Mouse (Mus musculus): ENCODE results near the gene Cep152. TPM values are rescaled to one million over a fixed set of nuclear protein-coding genes. Genes with fewer than 3 reads are reported as not detected.

Gene Cep152
- polyA plus RNA-seq, 1 experiment from 2014 or later: 3.7 TPM

GRCm38 (mm10) chr2:125581081-125581480, 43.8 kb downstream of the Cep152 start:
- no peak overlapping the region for H3K4me3 ChIP-seq (ENCODE audit: low read length)
- H3K36me3 ChIP-seq (ENCODE audit: control insufficient read depth, insufficient read depth, low read length): peaks cover 9% of the 10 kb centered on the region
- 63% methylated on average over 5 of the region's 5 CpGs for WGBS
- no peaks in the 10 kb centered on the region for H3K4me1 ChIP-seq (ENCODE audit: control insufficient read depth, insufficient read depth, low read length)
- H3K27me3 ChIP-seq (replicated peaks; ENCODE audit: control insufficient read depth, insufficient read depth, low read length): no peaks in the 10 kb centered on the region
- no peak for ATAC-seq
- H3K4me2 ChIP-seq (ENCODE audit: low read depth, low read length): no peak overlapping the region
- H3K9ac ChIP-seq (ENCODE audit: low read depth, low read length): no peak overlapping the region
- no peak overlapping the region for H3K27ac ChIP-seq (ENCODE audit: low read length)
- H3K9me3 ChIP-seq (ENCODE audit: control insufficient read depth, low read length): no peaks in the 10 kb centered on the region

- ATAC-seq: no peak
- Histone ChIP-seq H3K27ac (ENCODE audit: low read length) (no peak overlapping the region), H3K9me3 (ENCODE audit: control insufficient read depth, low read length) (no peaks in the 10 kb centered on the region), H3K9ac (ENCODE audit: low read depth, low read length) (no peak overlapping the region), H3K4me1 (ENCODE audit: control insufficient read depth, insufficient read depth, low read length) (no peaks in the 10 kb centered on the region), H3K36me3 (ENCODE audit: control insufficient read depth, insufficient read depth, low read length) (peaks cover 12% of the 10 kb centered on the region), H3K4me3 (ENCODE audit: low read length) (no peak overlapping the region), H3K4me2 (ENCODE audit: low read depth, low read length) (no peak overlapping the region), H3K27me3 (replicated peaks; ENCODE audit: control insufficient read depth, insufficient read depth, low read length) (no peaks in the 10 kb centered on the region)
- WGBS: 68% methylated on average over 4 of the region's 4 CpGs
These were observed 47.2 kb downstream of the Cep152 start for GRCm38 (mm10) chr2:125577670-125578069.

DNA sequence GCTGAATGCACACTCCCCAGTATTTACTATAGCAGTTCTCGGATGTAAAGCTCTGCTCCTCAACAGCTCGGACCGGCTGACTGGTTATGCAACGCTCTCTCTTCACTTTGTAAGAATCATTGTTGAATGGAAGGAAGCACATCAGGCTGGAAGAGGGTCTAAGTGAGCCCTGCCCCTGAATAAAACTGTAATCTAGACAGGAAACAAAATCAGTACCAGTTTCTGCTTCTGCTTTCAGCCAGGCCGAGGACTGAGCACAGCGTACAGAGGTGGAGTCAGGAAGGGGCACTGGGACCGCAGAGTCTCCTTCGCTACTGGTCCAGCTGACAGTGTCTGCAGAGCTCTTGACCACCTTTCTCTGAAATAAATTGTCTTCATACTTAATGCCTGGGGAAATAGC, 48.4 kb downstream of the Cep152 start:
- no peak overlapping the region for H3K9ac ChIP-seq (ENCODE audit: low read depth, low read length)
- H3K9me3 ChIP-seq (ENCODE audit: control insufficient read depth, low read length): no peaks in the 10 kb centered on the region
- H3K36me3 ChIP-seq (ENCODE audit: control insufficient read depth, insufficient read depth, low read length): peaks cover 13% of the 10 kb centered on the region
- H3K27ac ChIP-seq (ENCODE audit: low read length): no peak overlapping the region
- H3K4me3 ChIP-seq (ENCODE audit: low read length): no peak overlapping the region
- whole genome bisulfite sequencing: 92% methylated on average over 8 of the region's 8 CpGs
- H3K4me1 ChIP-seq (ENCODE audit: control insufficient read depth, insufficient read depth, low read length): no peaks in the 10 kb centered on the region
- no peaks in the 10 kb centered on the region for H3K27me3 ChIP-seq (replicated peaks; ENCODE audit: control insufficient read depth, insufficient read depth, low read length)
- no peak for ATAC-seq
- H3K4me2 ChIP-seq (ENCODE audit: low read depth, low read length): no peak overlapping the region

GRCm38 (mm10) chr2:125575766-125576165, 49.1 kb downstream of the Cep152 start:
- no peaks in the 10 kb centered on the region for H3K9me3 ChIP-seq (ENCODE audit: control insufficient read depth, low read length)
- no peaks in the 10 kb centered on the region for H3K27me3 ChIP-seq (replicated peaks; ENCODE audit: control insufficient read depth, insufficient read depth, low read length)
- H3K4me3 ChIP-seq (ENCODE audit: low read length): no peak overlapping the region
- peaks cover 16% of the 10 kb centered on the region for H3K36me3 ChIP-seq (ENCODE audit: control insufficient read depth, insufficient read depth, low read length)
- ATAC-seq: no peak
- WGBS: 83% methylated on average over 3 of the region's 3 CpGs
- H3K4me1 ChIP-seq (ENCODE audit: control insufficient read depth, insufficient read depth, low read length): no peaks in the 10 kb centered on the region
- H3K4me2 ChIP-seq (ENCODE audit: low read depth, low read length): no peak overlapping the region
- H3K9ac ChIP-seq (ENCODE audit: low read depth, low read length): no peak overlapping the region
- H3K27ac ChIP-seq (ENCODE audit: low read length): no peak overlapping the region

DNA sequence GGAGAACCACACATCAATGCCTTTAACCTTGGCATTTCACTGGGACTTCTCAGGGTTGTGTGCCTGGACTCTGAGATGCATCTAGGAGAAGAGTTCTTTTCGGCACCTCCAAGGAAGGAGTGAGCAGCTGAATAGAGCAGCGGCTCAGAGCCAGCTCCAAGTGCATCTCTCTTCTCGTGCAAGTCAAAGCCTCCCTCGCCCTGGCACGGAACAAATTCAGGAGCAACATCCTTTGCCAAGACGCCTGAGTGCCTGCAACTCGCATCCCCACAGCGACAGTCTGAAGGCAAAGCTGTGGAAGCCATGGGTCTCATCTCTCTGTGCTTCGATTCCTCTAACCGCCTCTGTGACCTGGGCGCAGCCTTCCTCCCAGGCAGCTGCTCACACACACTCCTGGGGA, 61.0 kb downstream of the Cep152 start:
- no peak overlapping the region for H3K4me2 ChIP-seq (ENCODE audit: low read depth, low read length)
- no peak for ATAC-seq
- no peak overlapping the region for H3K27ac ChIP-seq (ENCODE audit: low read length)
- H3K4me1 ChIP-seq (ENCODE audit: control insufficient read depth, insufficient read depth, low read length): no peaks in the 10 kb centered on the region
- peaks cover 8% of the 10 kb centered on the region for H3K36me3 ChIP-seq (ENCODE audit: control insufficient read depth, insufficient read depth, low read length)
- no peaks in the 10 kb centered on the region for H3K27me3 ChIP-seq (replicated peaks; ENCODE audit: control insufficient read depth, insufficient read depth, low read length)
- 92% methylated on average over 11 of the region's 11 CpGs for WGBS
- no peak overlapping the region for H3K9ac ChIP-seq (ENCODE audit: low read depth, low read length)
- no peaks in the 10 kb centered on the region for H3K9me3 ChIP-seq (ENCODE audit: control insufficient read depth, low read length)
- H3K4me3 ChIP-seq (ENCODE audit: low read length): no peak overlapping the region

GRCm38 (mm10) chr2:125562407-125562806, 62.5 kb downstream of the Cep152 start:
- H3K9ac ChIP-seq (ENCODE audit: low read depth, low read length): no peak overlapping the region
- WGBS: 91% methylated on average over 8 of the region's 8 CpGs
- H3K9me3 ChIP-seq (ENCODE audit: control insufficient read depth, low read length): no peaks in the 10 kb centered on the region
- H3K36me3 ChIP-seq (ENCODE audit: control insufficient read depth, insufficient read depth, low read length): peaks cover 8% of the 10 kb centered on the region
- H3K27ac ChIP-seq (ENCODE audit: low read length): no peak overlapping the region
- no peak overlapping the region for H3K4me2 ChIP-seq (ENCODE audit: low read depth, low read length)
- no peaks in the 10 kb centered on the region for H3K27me3 ChIP-seq (replicated peaks; ENCODE audit: control insufficient read depth, insufficient read depth, low read length)
- H3K4me1 ChIP-seq (ENCODE audit: control insufficient read depth, insufficient read depth, low read length): no peaks in the 10 kb centered on the region
- no peak for ATAC-seq
- no peak overlapping the region for H3K4me3 ChIP-seq (ENCODE audit: low read length)

DNA sequence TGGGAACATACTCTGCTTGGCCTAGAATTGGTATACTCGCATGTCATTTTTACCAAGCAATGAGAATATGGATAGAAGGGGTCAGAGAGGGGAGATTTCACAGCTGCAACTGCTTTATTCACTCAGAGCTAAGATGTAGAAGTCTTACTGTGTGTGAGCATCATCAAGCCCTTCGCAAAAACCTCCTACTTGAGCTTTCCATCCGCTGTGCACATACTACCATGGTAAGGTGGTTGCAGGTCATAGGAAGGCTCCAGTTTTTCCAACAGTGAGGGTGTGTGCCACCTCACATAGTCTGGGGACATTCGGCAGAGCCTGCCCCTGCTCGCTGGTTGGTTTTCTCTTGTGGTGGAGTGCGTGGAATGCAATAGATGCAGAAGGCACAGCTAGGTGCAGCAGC, 64.9 kb downstream of the Cep152 start:
- Histone ChIP-seq H3K27ac (ENCODE audit: low read length) (no peak overlapping the region), H3K9ac (ENCODE audit: low read depth, low read length) (no peak overlapping the region), H3K27me3 (replicated peaks; ENCODE audit: control insufficient read depth, insufficient read depth, low read length) (no peaks in the 10 kb centered on the region), H3K4me2 (ENCODE audit: low read depth, low read length) (no peak overlapping the region), H3K9me3 (ENCODE audit: control insufficient read depth, low read length) (no peaks in the 10 kb centered on the region), H3K4me1 (ENCODE audit: control insufficient read depth, insufficient read depth, low read length) (no peaks in the 10 kb centered on the region), H3K4me3 (ENCODE audit: low read length) (no peak overlapping the region), H3K36me3 (ENCODE audit: control insufficient read depth, insufficient read depth, low read length) (peaks cover 4% of the 10 kb centered on the region)
- no peak for ATAC-seq
- 92% methylated on average over 6 of the region's 6 CpGs for WGBS

DNA sequence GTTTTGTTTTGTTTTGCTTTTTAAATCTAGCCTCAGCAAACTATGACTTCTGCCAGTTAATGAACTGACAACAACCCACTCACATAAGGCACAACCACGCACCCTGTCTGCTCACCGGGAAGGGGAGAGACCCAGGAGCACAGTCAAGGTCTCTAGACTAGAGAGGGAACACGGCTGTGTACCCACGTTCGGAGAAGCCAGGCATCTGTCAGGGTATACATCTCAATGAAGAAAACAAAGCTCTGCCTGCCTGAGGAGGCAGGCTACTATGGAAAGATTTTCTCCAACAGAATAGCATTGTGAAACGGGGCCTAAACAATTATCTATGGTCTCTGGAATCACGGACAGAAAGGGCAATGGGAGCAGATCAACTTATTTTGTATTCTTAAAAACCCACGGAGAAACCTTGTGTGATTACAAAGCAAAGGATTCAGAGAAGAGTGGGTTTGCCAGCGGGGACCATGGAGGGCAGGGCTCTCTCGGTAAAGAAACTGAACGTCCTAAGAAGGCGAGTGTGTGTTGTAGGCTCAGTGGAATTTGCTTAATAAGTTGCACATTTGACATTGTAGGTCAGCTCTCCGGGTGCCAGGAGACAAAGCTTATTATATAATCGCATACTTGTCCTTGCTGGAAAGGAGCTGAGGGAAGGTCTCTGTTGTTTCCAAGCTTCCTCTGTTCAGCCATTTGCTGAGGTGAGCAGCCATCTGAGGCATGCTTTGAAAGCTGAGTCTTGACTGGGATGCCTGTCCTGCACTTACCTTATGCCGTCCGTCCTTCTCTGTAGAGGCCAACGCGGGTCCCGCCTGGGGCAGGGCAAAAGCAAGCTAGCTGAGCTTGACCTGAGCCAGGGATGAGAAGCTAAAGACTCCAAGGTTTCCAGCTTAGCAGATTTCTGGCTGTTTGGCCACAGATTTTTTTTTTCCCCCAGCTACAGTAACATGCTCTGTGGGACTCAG, 66.0 kb downstream of the Cep152 start:
- Histone ChIP-seq H3K27ac (ENCODE audit: low read length) (no peak overlapping the region), H3K36me3 (ENCODE audit: control insufficient read depth, insufficient read depth, low read length) (peaks cover 4% of the 10 kb centered on the region), H3K4me2 (ENCODE audit: low read depth, low read length) (no peak overlapping the region), H3K9me3 (ENCODE audit: control insufficient read depth, low read length) (no peaks in the 10 kb centered on the region), H3K4me1 (ENCODE audit: control insufficient read depth, insufficient read depth, low read length) (no peaks in the 10 kb centered on the region), H3K27me3 (replicated peaks; ENCODE audit: control insufficient read depth, insufficient read depth, low read length) (no peaks in the 10 kb centered on the region), H3K4me3 (ENCODE audit: low read length) (no peak overlapping the region), H3K9ac (ENCODE audit: low read depth, low read length) (no peak overlapping the region)
- WGBS: 77% methylated on average over 19 of the region's 19 CpGs
- no peak for ATAC-seq

- no peak for ATAC-seq
- H3K27me3 ChIP-seq (replicated peaks; ENCODE audit: control insufficient read depth, insufficient read depth, low read length): no peaks in the 10 kb centered on the region
These were observed 69.1 kb downstream of the Cep152 start for GRCm38 (mm10) chr2:125555830-125556229.

More at GRCm38 (mm10) chr2:125555830-125556229, 69.1 kb downstream of the Cep152 start:
- Histone ChIP-seq H3K9me3 (ENCODE audit: control insufficient read depth, low read length) (no peaks in the 10 kb centered on the region), H3K27ac (ENCODE audit: low read length) (no peak overlapping the region), H3K4me2 (ENCODE audit: low read depth, low read length) (no peak overlapping the region), H3K4me3 (ENCODE audit: low read length) (no peak overlapping the region), H3K4me1 (ENCODE audit: control insufficient read depth, insufficient read depth, low read length) (no peaks in the 10 kb centered on the region), H3K9ac (ENCODE audit: low read depth, low read length) (no peak overlapping the region), H3K36me3 (ENCODE audit: control insufficient read depth, insufficient read depth, low read length) (no peaks in the 10 kb centered on the region)
- WGBS: 75% methylated on average over 6 of the region's 6 CpGs
